Comparison of ENCODE assay signal across 8 mouse cellular contexts in genomic region chr9:110245590-110246320, GRCm38 (mm10). TPM values are rescaled to one million over a fixed set of nuclear protein-coding genes. Genes with fewer than 3 reads are reported as not detected.
DNase-seq lines count a peak whose midpoint lies in the region; ATAC-seq and TF ChIP-seq lines count a peak whose summit lies in the region.

No protein-coding gene starts in this region.

- peak overlapping the region; percentile 76 for H3K9ac ChIP-seq in midbrain, embryonic 12.5 days (replicated peaks)
- peak overlapping the region; percentile 69 for H3K9ac ChIP-seq in stomach, embryonic 16.5 days (ENCODE audit: low read length)

- H3K27ac ChIP-seq in gastrocnemius, adult 2 months = no peak overlapping the region
- H3K27ac ChIP-seq in limb, embryonic 10.5 days = peak overlapping the region; percentile 54
- peak overlapping the region; percentile 81 for H3K27ac ChIP-seq in midbrain, embryonic 12.5 days (replicated peaks)
- H3K27ac ChIP-seq in stomach, embryonic 16.5 days (ENCODE audit: low read length) = no peak overlapping the region

- WGBS in limb, embryonic 10.5 days = 2% methylated on average over 40 of the region's 40 CpGs
- 2% methylated on average over 37 of the region's 40 CpGs for WGBS in midbrain, embryonic 12.5 days
- under 1% methylated on average over 33 of the region's 40 CpGs for WGBS in stomach, embryonic 16.5 days

- peak; percentile 50 for DNase-seq in gastrocnemius, adult 2 months
- DNase-seq in gastrocnemius, adult 18-20 months (ENCODE audit: low spot score) = no peak
- DNase-seq in cerebellum, postnatal 14 days = peak; percentile 79 to 81
- DNase-seq in gastrocnemius, postnatal 14 days = peak; percentile 32
- peak; percentile 32 for DNase-seq in kidney, adult 11 months
- peak; percentile 72 for DNase-seq in limb, embryonic 10.5 days (ENCODE audit: low spot score)

- peaks cover 13% of the 10 kb centered on the region for H3K36me3 ChIP-seq in limb, embryonic 10.5 days
- peaks cover 14% of the 10 kb centered on the region; the same call in 1 of the 2 replicates for H3K36me3 ChIP-seq in midbrain, embryonic 12.5 days
- no peaks in the 10 kb centered on the region for H3K36me3 ChIP-seq in stomach, embryonic 16.5 days (ENCODE audit: control insufficient read depth, insufficient read depth, low read length)

- intact Hi-C loops in gastrocnemius, adult 2 months (cut with DNase I) = no loop called here
- intact Hi-C loops in gastrocnemius, postnatal 14 days (cut with DNase I; ENCODE audit: low total_unique reads) = no loop called here

- peak; percentile 60 for ATAC-seq in midbrain, embryonic 12.5 days (ENCODE audit: low FRiP score, low read depth)
- peak; percentile 56 for ATAC-seq in stomach, embryonic 16.5 days (ENCODE audit: insufficient read depth, low FRiP score)

- no peak for TF ChIP-seq CTCF in gastrocnemius, adult 2 months (IDR thresholded peaks at IDR 0.05)

- peaks cover 61% of the 10 kb centered on the region for H3K27me3 ChIP-seq in limb, embryonic 10.5 days (ENCODE audit: low read depth, poor library complexity, severe bottlenecking)
- peaks cover 6% of the 10 kb centered on the region; the same call in 1 of the 2 replicates for H3K27me3 ChIP-seq in midbrain, embryonic 12.5 days
- peaks cover 3% of the 10 kb centered on the region; the same call in 1 of the 2 replicates for H3K27me3 ChIP-seq in stomach, embryonic 16.5 days (ENCODE audit: control insufficient read depth, insufficient read depth, low read length)

- H3K4me1 ChIP-seq in limb, embryonic 10.5 days = peaks cover 32% of the 10 kb centered on the region
- H3K4me1 ChIP-seq in midbrain, embryonic 12.5 days = peaks cover 38% of the 10 kb centered on the region
- peaks cover 21% of the 10 kb centered on the region for H3K4me1 ChIP-seq in stomach, embryonic 16.5 days (ENCODE audit: control insufficient read depth, insufficient read depth, low read length)

- H3K4me2 ChIP-seq in midbrain, embryonic 12.5 days (replicated peaks) = peak overlapping the region; percentile 99
- peak overlapping the region; percentile 100 for H3K4me2 ChIP-seq in stomach, embryonic 16.5 days (ENCODE audit: low read depth, low read length)

- H3K4me3 ChIP-seq in gastrocnemius, adult 2 months = peak overlapping the region; percentile 84
- H3K4me3 ChIP-seq in limb, embryonic 10.5 days = peak overlapping the region; percentile 71
- H3K4me3 ChIP-seq in midbrain, embryonic 12.5 days = peak overlapping the region; percentile 69
- peak overlapping the region; percentile 71 for H3K4me3 ChIP-seq in stomach, embryonic 16.5 days (replicated peaks; ENCODE audit: low read length)

- H3K9me3 ChIP-seq in limb, embryonic 10.5 days (replicated peaks) = no peaks in the 10 kb centered on the region
- H3K9me3 ChIP-seq in midbrain, embryonic 12.5 days = no peaks in the 10 kb centered on the region
- no peaks in the 10 kb centered on the region for H3K9me3 ChIP-seq in stomach, embryonic 16.5 days (replicated peaks; ENCODE audit: control insufficient read depth, low read length)

RNA-seq across cellular contexts. Expression of gene Cspg5, which starts 2.2 kb away (rescaled TPM):
- total RNA-seq in gastrocnemius, adult 2 months (2021) = under 1 TPM in 1 of 2 experiments, not detected in 1; 0.25 TPM
- total RNA-seq in gastrocnemius, adult 18-20 months (2021) = under 1 TPM; 0.23 to 0.24 TPM
- under 1 TPM; 0.43 to 0.58 TPM for total RNA-seq in gastrocnemius, postnatal 14 days (2021)
- 0.11 and 0.13 TPM in 2 replicates for polyA plus RNA-seq in limb, embryonic 10.5 days (2016; fragmentation: Nextera tagmentation; extraction: Ambion mirVana)
- 25.3 and 31.3 TPM in 2 replicates for polyA plus RNA-seq in midbrain, embryonic 12.5 days (2016; fragmentation: Nextera tagmentation; extraction: Ambion mirVana)
- 3.4 and 3.8 TPM in 2 replicates for polyA plus RNA-seq in stomach, embryonic 16.5 days (2015; fragmentation: Nextera tagmentation; extraction: Ambion mirVana)

RNA-seq across cellular contexts. Expression of gene Elp6, which starts 59.2 kb away (rescaled TPM):
- 1 to 10 TPM; 2.6 to 3.3 TPM for total RNA-seq in gastrocnemius, adult 2 months (2021)
- 1 to 10 TPM; 1.8 to 2.2 TPM for total RNA-seq in gastrocnemius, adult 18-20 months (2021)
- total RNA-seq in gastrocnemius, postnatal 14 days (2021) = 1 to 10 TPM; 2.5 to 3.9 TPM
- polyA plus RNA-seq in limb, embryonic 10.5 days (2016; fragmentation: Nextera tagmentation; extraction: Ambion mirVana) = 46.6 and 46.7 TPM in 2 replicates
- polyA plus RNA-seq in midbrain, embryonic 12.5 days (2016; fragmentation: Nextera tagmentation; extraction: Ambion mirVana) = 34.8 and 38.7 TPM in 2 replicates
- 17.5 and 18.4 TPM in 2 replicates for polyA plus RNA-seq in stomach, embryonic 16.5 days (2015; fragmentation: Nextera tagmentation; extraction: Ambion mirVana)

Comparison
In these comparisons a context has a peak if more than half of its experiments do, and no peak if none do; other contexts are left out.
1. H3K27ac ChIP-seq: peak in limb, embryonic 10.5 days (single experiment) and midbrain, embryonic 12.5 days (single experiment); none in gastrocnemius, adult 2 months (single experiment) and stomach, embryonic 16.5 days (single experiment).
2. Peak in every context shown above with its lines, with median percentiles within 50 percentile points of each other: H3K4me3 ChIP-seq.